Mouse (Mus musculus): Measurements from ENCODE around the gene Dock11. TPM values are rescaled to one million over a fixed set of nuclear protein-coding genes. Genes with fewer than 3 reads are reported as not detected.

The Dock11 gene
- polyA plus RNA-seq (2014; fragmentation: Illumina TruSeq; extraction: RNeasy Lipid Tissue Mini Kit (QIAGEN cat#74804); ENCODE audit: low read depth, low replicate concordance): 1.1 TPM

GRCm38 (mm10) chrX:35888087-35888895 lies at the start of gene Dock11:
Gene Dock11, plus strand, starts transcription at chrX:35888832.

GRCm38 (mm10) chrX:36111622-36112421 lies 223.2 kb downstream of the Dock11 start, which contains the start of gene Il13ra1:
Gene Il13ra1, plus strand, starts transcription at chrX:36112110.

Other genes with a start within 250 kb of the Dock11 start
- gene Il13ra1, start 223.3 kb downstream of the Dock11 start, polyA plus RNA-seq (2014; fragmentation: Illumina TruSeq; extraction: RNeasy Lipid Tissue Mini Kit (QIAGEN cat#74804); ENCODE audit: low read depth, low replicate concordance): 83.4 TPM

All from liver, adult 10 weeks (tissue).